Mouse (Mus musculus): ENCODE data around the gene Gpr137c.

DNA sequence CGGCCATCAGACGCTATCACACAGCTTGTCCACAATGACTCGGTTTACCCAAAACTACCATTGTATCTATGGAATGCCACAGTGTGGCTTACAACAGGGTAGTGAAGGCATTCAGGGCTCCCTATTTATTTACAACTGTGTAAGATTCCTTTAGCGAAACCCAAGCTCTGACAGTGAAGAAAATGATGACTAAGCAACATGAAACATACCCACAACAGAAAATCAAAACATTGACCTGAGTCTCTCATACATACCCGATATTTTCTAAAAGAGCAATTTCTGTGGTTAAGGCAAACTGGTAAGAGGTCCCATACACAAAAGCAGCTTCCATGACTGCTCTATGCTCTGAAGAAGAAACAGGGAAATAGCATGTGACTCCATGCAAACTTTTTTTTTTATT, 47.3 kb upstream of the Gpr137c start:
- no peak for TF ChIP-seq CTCF (conservative IDR thresholded peaks at IDR 0.05; ENCODE audit: insufficient read depth, insufficient read length, low read depth, low read length)
- TF ChIP-seq POLR2A (IDR thresholded peaks at IDR 0.05; ENCODE audit: low read depth, low read length) = no peak
